Mouse (Mus musculus): ENCODE results near the gene Kctd14.
"Not testable (repeated sequence)": the region's sequence is repeated elsewhere in the genome, so short reads cannot be mapped to it uniquely, and the experiment has no call there.

Gene Kctd14

GRCm38 (mm10) chr7:97451023-97451422 lies at the start of gene Kctd14:
Kctd14 (plus strand) TSS chr7:97451323.
- not testable (repeated sequence) for DNase-seq (ENCODE audit: extremely low read depth, low read depth, low spot score)

DNA sequence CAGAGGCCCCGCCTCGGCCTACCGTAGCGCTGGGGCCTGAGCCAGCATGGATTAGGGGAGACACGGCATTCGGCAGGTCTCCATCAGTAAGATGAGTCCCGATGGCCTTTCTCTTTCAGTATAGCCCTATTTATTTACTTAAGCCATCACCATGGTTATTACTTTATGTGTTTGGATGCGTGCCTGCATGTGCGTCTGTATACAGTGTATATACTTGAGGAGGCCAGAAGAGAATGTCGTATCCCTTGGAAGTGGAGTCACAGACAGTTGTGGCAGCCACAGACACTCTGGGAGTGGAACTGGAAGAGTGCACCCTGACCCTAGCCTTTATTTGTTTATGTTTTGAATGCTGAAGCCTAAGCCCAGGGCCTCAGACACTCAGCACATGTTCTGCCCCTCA lies 44.0 kb upstream of the Kctd14 start:
- no peak for DNase-seq (ENCODE audit: extremely low read depth, low read depth, low spot score)

DNA sequence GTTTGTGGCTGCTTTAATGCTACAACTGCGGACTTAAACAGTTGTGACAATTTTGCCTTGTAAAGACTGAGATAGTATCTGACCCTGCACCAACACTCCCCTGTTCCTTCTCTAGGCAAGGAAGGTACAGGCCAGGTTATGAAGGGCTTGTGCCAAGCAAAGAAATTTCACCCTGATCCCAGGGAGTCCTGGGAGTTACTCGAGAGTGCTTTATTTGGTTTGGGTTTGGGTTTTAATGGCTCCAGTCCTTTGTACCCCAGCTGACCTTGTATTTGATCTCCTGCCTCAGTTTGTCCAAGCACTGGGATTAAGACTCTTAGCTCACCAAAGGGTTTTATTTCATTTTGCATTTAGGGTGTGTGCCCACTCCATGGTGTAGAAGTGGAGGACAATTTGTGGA lies 40.0 kb upstream of the Kctd14 start:
- no peak for DNase-seq (ENCODE audit: extremely low read depth, low read depth, low spot score)

GRCm38 (mm10) chr7:97411575-97411974 lies 39.5 kb upstream of the Kctd14 start:
- no peak for DNase-seq (ENCODE audit: extremely low read depth, low read depth, low spot score)

DNA sequence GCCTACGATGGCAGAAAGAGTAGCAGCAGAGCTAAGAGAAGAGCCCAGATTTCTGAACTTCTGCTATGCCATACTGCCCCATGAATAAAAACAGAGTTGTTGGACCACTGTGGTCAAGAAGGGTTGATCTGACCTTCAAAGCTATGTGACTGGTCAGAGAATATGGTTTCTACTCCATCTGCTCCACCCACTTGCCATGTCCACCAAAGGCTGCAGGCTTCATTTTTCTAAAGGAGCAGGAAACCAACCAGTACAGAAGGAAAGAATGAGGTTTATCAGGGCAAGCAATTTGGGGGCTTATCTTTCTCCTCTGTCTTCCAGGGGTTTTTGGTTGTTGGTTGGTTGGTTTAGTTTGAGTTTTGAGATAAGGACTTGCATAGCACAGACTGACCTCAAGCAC lies 37.1 kb upstream of the Kctd14 start:
- no peak for DNase-seq (ENCODE audit: extremely low read depth, low read depth, low spot score)

- DNase-seq (ENCODE audit: extremely low read depth, low read depth, low spot score) = no peak
Measured at GRCm38 (mm10) chr7:97414426-97414825, 36.7 kb upstream of the Kctd14 start.

GRCm38 (mm10) chr7:97414915-97415687 lies 36.0 kb upstream of the Kctd14 start:
- DNase-seq (ENCODE audit: extremely low read depth, low read depth, low spot score) = no peak

- DNase-seq (ENCODE audit: extremely low read depth, low read depth, low spot score) = no peak
Measured at GRCm38 (mm10) chr7:97416473-97416872, 34.6 kb upstream of the Kctd14 start.

DNA sequence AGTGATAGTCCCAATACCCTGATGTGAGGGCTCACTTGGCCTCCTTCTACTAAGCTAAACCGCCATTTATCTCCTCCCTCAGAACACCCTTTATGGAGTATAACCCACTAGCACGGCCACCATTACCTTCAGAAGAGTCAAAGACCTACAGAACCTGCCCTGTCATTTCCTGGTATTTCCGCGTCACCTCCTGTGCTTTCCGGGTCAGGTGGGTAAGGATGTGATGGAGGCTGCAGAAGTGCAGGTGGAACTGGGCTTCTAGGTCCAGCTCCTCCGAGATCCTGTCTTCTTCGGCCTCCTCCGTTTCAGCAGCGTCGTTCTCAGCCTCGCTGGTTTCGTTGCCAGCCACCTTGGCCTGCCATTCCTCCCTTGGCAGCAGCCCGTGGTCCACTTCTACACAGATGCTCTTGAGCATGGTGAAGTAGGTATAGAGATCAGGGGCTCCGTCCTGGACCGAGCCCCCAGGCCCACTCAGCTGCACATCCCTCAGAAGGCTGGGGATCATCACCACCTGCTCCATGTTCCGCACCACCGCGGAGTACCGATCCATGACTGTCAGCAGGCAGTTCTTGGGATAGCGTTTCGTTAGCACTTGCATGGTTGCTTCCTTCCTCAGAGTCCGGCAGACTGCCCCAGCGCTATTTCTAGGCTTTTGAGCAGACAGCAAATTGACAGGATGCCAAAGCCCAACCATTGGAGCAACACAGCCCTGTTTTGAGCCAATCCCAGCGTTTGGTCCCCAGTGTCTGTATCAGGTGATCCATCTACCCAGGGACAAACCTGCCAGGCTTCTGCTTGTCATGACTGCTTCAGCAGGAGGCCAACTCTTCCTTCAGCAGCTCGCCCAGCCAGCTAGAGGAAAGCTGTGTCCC lies 34.0 kb upstream of the Kctd14 start, which contains the start of gene Thrsp:
TSS of gene Thrsp (minus strand) at position 825 of the 872 bp plus-strand sequence.
- no peak for DNase-seq (ENCODE audit: extremely low read depth, low read depth, low spot score)

DNA sequence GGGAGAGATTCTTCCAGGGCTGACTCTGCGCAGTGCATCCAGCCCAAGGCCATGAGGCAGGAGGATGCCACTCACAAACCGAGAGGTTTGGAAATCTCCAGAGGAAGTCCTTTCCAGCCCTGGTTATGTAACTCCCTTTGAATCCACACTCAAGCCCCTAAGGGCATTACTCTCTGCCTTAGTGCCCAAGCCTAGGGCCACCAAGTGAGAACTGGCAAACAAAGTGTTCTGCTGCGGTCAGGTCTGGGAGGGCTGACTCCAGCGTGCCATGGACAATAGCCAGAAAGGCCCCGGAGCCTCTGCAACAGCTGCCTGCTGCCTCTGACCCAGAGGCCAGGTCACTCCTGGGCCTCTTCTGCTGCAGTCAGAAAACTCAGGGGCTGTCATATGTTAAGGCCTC lies 32.4 kb upstream of the Kctd14 start:
- DNase-seq (ENCODE audit: extremely low read depth, low read depth, low spot score) = no peak

DNA sequence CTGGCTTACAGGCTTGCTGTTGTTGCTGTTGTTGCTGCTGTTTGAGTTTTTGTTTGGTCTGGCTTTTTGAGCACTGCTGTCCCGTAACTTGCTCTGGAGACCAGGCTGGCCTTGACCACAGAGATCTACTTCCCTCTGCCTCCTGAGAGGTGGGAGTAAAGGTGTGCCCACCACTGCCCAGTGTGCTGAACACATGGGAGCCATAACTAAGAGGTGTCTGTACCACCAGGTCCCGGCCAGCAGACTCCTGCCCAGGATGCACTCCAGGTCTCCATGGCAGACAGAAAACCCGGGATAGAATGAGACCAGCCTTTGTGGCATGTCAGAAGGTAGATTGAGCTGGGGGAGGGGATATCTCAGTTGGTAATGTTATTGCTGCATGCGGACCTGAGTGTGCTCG lies 32.0 kb upstream of the Kctd14 start:
- DNase-seq (ENCODE audit: extremely low read depth, low read depth, low spot score) = no peak

- DNase-seq (ENCODE audit: extremely low read depth, low read depth, low spot score) = no peak
Measured at GRCm38 (mm10) chr7:97420406-97420805, 30.7 kb upstream of the Kctd14 start.

DNA sequence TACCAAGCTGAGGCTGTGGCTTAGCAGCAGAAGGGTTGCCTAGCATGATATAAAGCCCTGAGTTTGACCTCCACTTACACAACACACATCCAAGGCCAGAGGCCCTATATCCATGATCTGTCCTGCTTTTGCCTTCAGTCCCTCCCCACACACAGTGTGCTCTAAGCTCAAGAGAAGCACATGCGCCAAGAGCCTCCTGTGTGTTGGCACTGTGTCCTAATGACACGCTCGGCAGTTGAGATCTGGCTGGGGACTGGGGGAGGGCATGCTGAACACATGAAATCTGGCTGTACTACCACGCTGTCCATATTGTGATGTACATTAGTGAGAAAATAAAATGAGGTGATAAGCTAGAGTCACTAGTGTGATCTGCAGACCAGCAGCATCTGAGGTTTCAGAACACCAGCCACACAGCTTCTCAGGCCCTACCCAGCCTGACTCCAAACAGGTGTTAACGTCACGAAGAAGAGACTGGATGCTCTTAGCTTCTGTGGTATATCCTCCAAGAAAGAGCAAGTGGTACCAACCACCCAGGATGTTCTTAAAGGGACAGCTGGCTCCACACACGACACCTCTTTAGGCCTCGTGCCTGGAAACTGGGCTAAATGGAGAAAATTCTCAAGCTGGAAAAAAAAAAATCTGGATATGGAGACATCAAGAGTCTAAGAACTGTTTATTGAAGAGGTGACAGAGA lies 30.0 kb upstream of the Kctd14 start:
- DNase-seq (ENCODE audit: extremely low read depth, low read depth, low spot score) = no peak

DNA sequence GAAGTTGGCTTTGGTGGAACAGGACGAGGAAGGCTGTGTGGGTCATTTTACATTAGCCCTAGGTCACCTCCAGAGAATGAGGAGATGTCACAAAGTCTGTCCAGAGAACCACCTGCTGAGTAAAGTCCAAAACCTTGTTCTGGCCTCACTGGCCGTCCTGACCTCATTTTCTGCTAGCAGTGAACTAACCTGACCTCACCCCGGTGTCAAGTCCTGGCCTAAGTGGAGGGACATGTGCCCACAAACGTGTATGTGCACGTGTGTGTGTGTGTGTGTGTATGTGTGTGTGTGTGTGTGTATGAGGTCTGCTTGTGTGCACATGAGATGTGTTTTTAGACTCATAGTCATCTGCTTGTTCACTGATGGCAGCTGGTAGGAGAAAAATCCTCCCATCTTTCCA lies 27.4 kb upstream of the Kctd14 start:
- no peak for DNase-seq (ENCODE audit: extremely low read depth, low read depth, low spot score)

DNA sequence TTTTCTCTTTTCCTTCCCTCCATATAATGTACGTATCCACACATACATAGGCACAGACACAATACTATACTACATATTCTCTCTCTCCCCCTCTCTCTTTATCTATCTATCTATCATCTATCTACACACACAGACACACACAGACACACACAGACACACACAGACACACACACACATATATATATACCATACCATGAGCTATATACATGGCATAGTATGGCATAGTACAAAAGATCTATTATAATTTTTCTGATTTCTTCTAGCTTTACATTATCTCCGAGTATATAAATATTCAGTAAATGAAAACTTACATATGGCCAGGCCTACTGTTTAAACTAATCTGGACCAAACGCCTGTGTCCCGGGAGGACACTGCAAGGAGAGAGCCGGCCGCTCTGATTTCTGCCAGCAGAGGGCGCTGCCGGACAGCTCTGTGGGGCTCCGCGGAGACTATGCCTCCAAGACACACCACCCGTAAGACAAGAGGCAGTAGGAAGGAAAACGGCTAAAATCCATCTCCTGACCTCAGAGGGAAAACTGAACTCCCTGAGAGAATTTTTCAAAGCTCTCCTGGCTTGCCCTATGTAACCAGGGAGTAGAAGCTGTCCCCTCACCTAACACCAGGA lies 26.4 kb upstream of the Kctd14 start:
- no peak for DNase-seq (ENCODE audit: extremely low read depth, low read depth, low spot score)

DNA sequence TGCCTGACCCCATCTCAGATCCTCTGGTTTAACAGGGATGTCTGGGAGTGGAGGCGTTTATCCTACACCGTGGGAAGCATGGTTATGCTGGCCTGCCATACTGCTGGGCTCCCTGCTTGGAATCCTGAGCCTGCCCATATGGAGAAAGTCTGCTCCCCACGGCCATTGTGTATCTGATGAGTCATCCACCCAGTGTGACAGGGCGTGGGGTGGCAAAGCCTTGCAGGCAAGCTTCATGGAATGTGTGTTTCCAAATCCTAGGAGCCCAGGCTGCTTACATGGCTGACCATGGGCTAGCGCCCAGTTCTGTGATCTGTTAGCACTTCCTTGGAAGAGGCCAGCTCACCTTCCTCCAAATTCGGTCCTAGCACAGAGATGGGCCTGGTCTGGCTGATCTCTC lies 24.6 kb upstream of the Kctd14 start:
- no peak for DNase-seq (ENCODE audit: extremely low read depth, low read depth, low spot score)

- no peak for DNase-seq (ENCODE audit: extremely low read depth, low read depth, low spot score)
Measured at GRCm38 (mm10) chr7:97427296-97427695, 23.8 kb upstream of the Kctd14 start.

- peak; percentile 36 for DNase-seq (ENCODE audit: extremely low read depth, low read depth, low spot score)
Measured at GRCm38 (mm10) chr7:97427778-97428420, 23.2 kb upstream of the Kctd14 start.

DNA sequence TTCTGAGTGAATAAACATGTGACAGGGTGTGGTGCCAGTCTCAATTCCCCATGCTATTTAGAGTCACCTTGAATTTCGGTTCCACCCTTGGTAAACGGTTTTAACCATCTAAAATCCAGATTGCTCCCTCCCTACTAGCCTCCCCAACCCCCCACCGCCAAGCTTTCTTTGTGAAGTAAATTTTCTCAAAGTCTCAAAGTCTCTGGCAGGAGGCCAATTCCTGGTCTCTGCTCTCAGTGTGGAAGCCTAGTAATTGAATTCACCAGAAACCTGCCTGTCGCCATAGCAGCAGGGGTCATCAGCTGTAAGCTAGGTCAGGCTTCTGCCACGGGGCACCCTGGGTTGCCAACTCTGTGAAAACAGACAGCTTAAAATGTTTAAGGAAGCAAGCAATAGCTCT lies 21.4 kb upstream of the Kctd14 start:
- no peak for DNase-seq (ENCODE audit: extremely low read depth, low read depth, low spot score)

GRCm38 (mm10) chr7:97433517-97433916 lies 17.6 kb upstream of the Kctd14 start:
- not testable (repeated sequence) for DNase-seq (ENCODE audit: extremely low read depth, low read depth, low spot score)

GRCm38 (mm10) chr7:97434517-97434916 lies 16.6 kb upstream of the Kctd14 start:
- DNase-seq (ENCODE audit: extremely low read depth, low read depth, low spot score) = no peak
